Mouse (Mus musculus) 3T3-L1 (cell line): ENCODE measurements around the gene Myo9a.

Source experiments
- DNase-seq: peaks from one replicate; pipeline ENCODE4 v3.0.0-alpha.2; 2015; ENCODE audit warnings: low read depth, low spot score

The Myo9a gene

GRCm38 (mm10) chr9:59750267-59751065 is at the start of gene Myo9a, which contains the start of gene Senp8:
TSS of gene Myo9a (plus strand) at chr9:59750896.
TSS of gene Senp8 (minus strand) at chr9:59750710.
- DNase-seq: peak; percentile 96

DNA sequence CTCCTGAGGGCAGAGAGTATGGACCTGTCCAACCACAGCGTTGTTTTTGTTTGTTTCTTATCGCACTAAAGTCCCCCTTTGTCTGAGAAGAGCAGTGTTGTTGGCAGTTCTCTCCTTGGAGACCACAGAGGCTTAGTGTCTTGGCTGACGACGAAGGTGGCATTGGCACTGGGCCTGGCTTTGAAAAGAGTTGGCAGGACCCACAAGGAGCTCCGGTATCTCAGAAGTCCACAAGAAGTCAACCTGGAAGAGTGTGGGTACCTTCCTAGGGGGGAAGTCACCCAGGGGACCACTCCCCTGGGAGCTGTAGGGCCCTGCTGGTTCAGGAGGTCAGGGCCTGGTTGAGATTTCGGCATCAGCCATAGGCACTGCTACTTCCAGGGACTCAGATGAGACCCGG is 49.6 kb upstream of the Myo9a start:
- DNase-seq: no peak

DNA sequence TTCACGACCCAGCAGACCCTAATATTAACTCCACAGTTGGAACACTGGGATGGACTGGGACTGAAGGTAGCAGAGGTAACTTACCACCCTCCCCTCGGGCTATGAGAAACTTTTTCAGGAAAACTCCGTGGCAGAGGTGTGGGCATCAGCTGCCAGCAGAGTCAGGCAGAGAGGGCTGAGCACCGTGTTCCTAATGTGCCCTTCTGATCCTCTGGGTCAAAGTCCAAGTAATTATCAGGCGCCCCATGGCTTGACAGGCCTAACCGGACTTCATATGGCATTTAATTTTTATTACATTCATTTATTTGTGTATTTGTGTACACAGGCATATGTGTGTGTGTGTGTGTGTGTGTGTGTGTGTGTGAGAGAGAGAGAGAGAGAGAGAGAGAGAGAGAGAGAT is 47.6 kb upstream of the Myo9a start:
- no peak for DNase-seq

DNA sequence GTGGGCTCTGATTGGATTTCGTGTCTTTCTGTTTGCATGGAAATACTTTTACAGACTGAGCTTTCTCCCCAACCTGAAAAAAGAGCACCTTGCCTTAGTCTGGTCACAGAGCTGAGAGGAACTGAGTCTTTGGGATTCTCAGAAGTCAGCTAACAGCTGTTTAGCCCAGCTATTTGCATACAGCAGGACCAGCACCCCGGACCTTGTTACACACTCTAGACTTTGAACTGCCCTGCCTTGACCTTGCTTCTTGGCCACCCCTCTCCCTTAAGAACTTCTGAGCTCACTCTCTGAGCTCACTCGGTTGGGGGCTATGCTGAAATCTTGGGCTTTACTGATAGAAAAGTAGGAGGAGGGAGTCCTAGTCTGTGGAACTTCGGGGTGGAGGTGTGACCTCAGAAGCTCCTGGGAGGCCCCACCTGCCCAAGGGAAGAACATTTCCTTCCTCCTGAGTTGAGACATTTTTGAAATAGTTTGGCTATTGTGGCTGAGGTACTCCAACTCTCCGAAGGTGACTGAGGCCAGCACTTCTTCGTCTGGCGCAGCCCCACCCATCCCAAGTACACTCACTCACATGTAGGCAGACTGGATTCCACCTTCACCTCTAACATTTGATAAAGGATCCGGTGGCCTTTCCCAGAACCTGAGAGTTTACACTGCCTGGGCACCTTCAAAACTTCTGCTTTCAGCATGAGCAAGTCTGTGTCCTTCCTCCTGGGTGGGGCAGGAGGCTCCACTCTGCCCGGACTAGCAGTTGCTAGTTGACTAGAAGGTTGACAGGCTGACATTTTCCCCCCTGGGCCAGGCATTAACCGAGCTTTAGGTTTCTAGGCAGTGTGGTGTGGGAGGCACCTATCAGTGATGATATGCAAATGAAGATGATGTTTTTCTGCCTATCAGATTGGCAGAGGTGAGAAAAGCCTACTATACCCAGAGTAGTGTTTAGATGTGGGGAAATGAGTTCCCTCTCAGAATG is 43.6 kb upstream of the Myo9a start:
- DNase-seq: no peak

DNA sequence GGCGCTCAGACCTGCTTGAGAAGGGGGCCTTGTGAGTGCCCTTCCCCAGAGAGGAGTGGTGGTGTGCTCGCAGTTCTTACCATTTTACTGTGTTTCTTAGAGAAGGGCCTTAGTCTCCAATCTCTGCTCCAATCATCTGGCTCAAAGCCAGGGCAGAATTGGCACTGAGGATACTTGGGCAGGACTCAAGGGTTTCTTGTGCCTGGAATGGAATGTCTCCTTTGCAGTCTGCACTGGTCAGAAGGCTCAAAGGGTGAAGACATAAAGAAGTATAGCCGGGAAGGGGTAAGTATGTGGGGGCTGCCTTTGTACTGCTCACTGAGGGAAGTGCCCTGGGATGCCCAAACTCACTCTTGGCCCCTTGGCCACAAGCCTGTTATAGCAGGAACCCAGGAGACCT is 41.5 kb upstream of the Myo9a start:
- DNase-seq: peak; percentile 25

GRCm38 (mm10) chr9:59716275-59716898 is 34.3 kb upstream of the Myo9a start:
- DNase-seq: no peak

GRCm38 (mm10) chr9:59718237-59718636 is 32.5 kb upstream of the Myo9a start:
- no peak for DNase-seq

DNA sequence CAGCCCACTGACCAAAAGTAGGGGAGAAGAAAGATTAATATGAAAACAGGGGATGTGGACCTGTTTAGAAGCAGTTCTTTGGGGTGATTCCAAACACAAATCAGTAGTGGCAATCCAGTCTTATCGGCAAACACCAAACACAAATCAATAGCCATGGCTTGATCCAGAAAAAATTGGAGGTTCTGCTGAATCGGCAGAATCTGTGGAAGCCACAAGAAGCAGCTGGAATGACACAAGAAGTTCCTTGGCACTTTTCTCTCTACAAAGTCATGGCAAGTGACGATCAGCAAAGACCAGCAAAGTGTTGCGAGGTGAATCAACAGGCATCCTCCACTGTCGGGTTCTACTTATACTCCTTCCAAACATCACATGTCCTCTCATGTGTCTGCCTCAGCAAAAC is 29.6 kb upstream of the Myo9a start:
- no peak for DNase-seq

GRCm38 (mm10) chr9:59723096-59723657 is 27.5 kb upstream of the Myo9a start:
- peak; percentile 91 for DNase-seq

GRCm38 (mm10) chr9:59723791-59724442 is 26.8 kb upstream of the Myo9a start:
- no peak for DNase-seq

GRCm38 (mm10) chr9:59725515-59725914 is 25.2 kb upstream of the Myo9a start:
- no peak for DNase-seq

- no peak for DNase-seq
Measured at GRCm38 (mm10) chr9:59727569-59728286, 23.0 kb upstream of the Myo9a start.

- no peak for DNase-seq
Measured at GRCm38 (mm10) chr9:59731136-59731535, 19.6 kb upstream of the Myo9a start.

GRCm38 (mm10) chr9:59733075-59733474 is 17.6 kb upstream of the Myo9a start:
- DNase-seq: no peak

- no peak for DNase-seq
Measured at GRCm38 (mm10) chr9:59735394-59735793, 15.3 kb upstream of the Myo9a start.

DNA sequence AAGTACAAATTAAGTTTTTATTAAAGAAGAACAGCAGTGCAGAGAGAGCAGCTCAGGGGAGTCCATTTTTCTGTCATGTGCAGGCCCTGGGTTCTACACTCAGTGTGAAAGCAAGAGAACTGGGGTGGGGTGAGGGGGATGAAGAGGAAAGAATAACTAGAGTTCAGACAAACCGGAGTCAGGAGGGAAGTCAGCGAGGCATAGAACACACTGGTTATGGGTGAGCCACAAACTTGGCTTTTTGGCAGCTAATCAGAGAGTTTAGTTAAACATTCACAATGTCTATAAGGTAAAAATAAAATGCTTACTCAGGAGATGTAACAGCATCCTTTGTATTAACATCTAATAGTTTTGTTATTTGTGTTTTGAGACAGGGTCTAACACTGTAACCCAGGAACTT is 10.1 kb upstream of the Myo9a start:
- no peak for DNase-seq

DNA sequence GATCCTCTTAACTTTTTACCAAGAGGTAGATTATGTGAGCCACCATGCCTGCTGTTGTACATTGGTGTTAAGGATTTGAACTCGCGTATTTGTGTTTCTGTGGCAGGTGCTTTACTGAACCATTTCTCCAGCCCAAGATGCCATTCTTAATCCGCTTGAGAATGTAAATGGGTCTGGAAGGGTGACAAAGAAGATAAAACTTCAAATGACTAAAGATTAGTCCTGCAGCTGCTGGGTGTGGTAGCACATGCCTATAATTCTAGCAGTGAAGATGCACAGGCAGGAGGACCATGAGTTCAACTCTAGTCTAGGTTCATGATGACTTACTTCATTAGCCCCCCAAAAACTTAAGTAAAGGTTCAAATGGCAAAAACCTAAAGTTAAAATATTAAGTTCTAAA is 6.8 kb upstream of the Myo9a start:
- DNase-seq: no peak

DNA sequence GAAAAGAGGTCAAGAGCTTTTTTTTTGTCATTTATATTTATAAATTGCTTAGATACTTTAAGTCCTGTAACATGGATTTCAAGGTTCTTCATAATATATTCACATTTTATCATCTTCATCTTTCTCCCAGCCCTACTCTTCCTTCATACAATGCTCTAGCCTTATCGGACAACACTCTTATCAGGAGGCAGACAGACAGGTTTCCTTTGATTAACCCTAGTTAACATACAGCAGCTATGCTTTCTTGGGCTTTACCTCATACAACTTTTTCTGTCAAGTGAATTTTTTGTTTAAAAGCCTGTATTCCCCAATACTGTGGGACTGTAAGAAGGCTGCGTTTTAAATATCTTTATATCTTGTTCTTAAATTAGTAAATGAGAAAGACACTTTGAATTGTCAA is 2.3 kb upstream of the Myo9a start:
- DNase-seq: no peak

GRCm38 (mm10) chr9:59748969-59749368 is 1.7 kb upstream of the Myo9a start:
- no peak for DNase-seq

GRCm38 (mm10) chr9:59749581-59750265 is 973 bp upstream of the Myo9a start:
- peak; percentile 32 for DNase-seq
